Mouse (Mus musculus): ENCODE measurements at regions not wholly inside any gene's neighbourhood (a gene's known extent, or its start where the extent isn't known, plus 50 kb on each side); places are given as distances from the start of the nearest gene placed in this dataset.

- 67% methylated on average over 13 of the region's 13 CpGs for WGBS
- H3K27ac ChIP-seq, result no peak overlapping the region
- H3K36me3 ChIP-seq, result no peaks in the 10 kb centered on the region
- no peaks in the 10 kb centered on the region for H3K27me3 ChIP-seq (ENCODE audit: insufficient read depth, poor library complexity, severe bottlenecking)
- no peaks in the 10 kb centered on the region for H3K9me3 ChIP-seq
- no peaks in the 10 kb centered on the region for H3K4me1 ChIP-seq
- no peak overlapping the region for H3K4me3 ChIP-seq
- no peak for DNase-seq (ENCODE audit: low spot score)
These were observed 61.5 kb upstream of the Sox4 start for GRCm38 (mm10) chr13:29014827-29015604.

- H3K27ac ChIP-seq, result no peak overlapping the region
- H3K4me1 ChIP-seq, result no peaks in the 10 kb centered on the region
- H3K9me3 ChIP-seq, result no peaks in the 10 kb centered on the region
- DNase-seq (ENCODE audit: low spot score), result no peak
- no peak overlapping the region for H3K4me3 ChIP-seq
- 80% methylated on average over 15 of the region's 15 CpGs for WGBS
- no peaks in the 10 kb centered on the region for H3K36me3 ChIP-seq
- no peaks in the 10 kb centered on the region for H3K27me3 ChIP-seq (ENCODE audit: insufficient read depth, poor library complexity, severe bottlenecking)
These were observed 60.7 kb upstream of the Sox4 start for GRCm38 (mm10) chr13:29014066-29014826.

- no peak for DNase-seq (ENCODE audit: low spot score)
- 0 out of 2 replicates have a peak, but pooled peaks cover 4% of the 10 kb centered on the region for H3K4me1 ChIP-seq
- H3K4me3 ChIP-seq, result no peak overlapping the region
- no peaks in the 10 kb centered on the region for H3K27me3 ChIP-seq (ENCODE audit: insufficient read depth, poor library complexity, severe bottlenecking)
- H3K36me3 ChIP-seq, result no peaks in the 10 kb centered on the region
- H3K9me3 ChIP-seq, result no peaks in the 10 kb centered on the region
- H3K27ac ChIP-seq, result no peak overlapping the region
These were observed 53.0 kb upstream of the Sox4 start for GRCm38 (mm10) chr13:29006467-29006866.

Measured in heart, embryonic 10.5 days (tissue).